Mouse (Mus musculus) small intestine, adult 2 months (tissue): ENCODE data around the gene Sema4f.

ENCODE experiments used
- CTCF ChIP-seq: fragments of 200-500 bp; IDR thresholded peaks from 2 replicates; pipeline ENCODE4 v1.5.1; 2012; ENCODE audit warnings: low read depth, mild to moderate bottlenecking, control low read depth, inconsistent platforms, low read length, moderate library complexity, mixed read lengths; ENCODE audit not compliant: insufficient replicate concordance, insufficient read length; ENCODE audit errors: extremely low read depth
- POLR2A ChIP-seq: fragments of 200-500 bp; IDR thresholded peaks from 2 replicates; pipeline ENCODE4 v1.6.1; 2012; ENCODE audit warnings: low read depth, mild to moderate bottlenecking, control low read depth, inconsistent platforms, low read length, moderate library complexity

GRCm38 (mm10) chr6:82987411-82987971, 47.9 kb upstream of the Sema4f start:
- TF ChIP-seq CTCF: no peak
- TF ChIP-seq POLR2A: no peak
